In genomic region chr11:58787651-58788050, GRCm38 (mm10) we compare ENCODE assay signal across 40 mouse cellular contexts. TPM values are rescaled to one million over a fixed set of nuclear protein-coding genes. Genes with fewer than 3 reads are reported as not detected.
DNase-seq lines count a peak whose midpoint lies in the region; ATAC-seq lines count a peak whose summit lies in the region.
"Had no signal": no experiment of that assay in that cellular context is flagged by ENCODE, and none has a peak within 500 bp of the region (broad histone marks: within the 10 kb centered on the region; RNA-seq: fewer than 3 reads in every experiment).

No protein-coding gene starts in this region.

- 93% methylated on average over 10 of the region's 10 CpGs for WGBS in forebrain, embryonic 13.5 days

- no peaks in the 10 kb centered on the region for H3K9me3 ChIP-seq in forebrain, embryonic 13.5 days (replicated peaks)
- H3K9me3 ChIP-seq: heart, embryonic 12.5 days; hindbrain, embryonic 15.5 days; liver, embryonic 12.5 days had no signal

- no peak overlapping the region for H3K4me3 ChIP-seq in forebrain, embryonic 13.5 days
- H3K4me3 ChIP-seq: gastrocnemius, adult 2 months; heart, adult 2 months; heart, embryonic 12.5 days; hindbrain, embryonic 15.5 days; layer of hippocampus, adult 2 months; liver, embryonic 12.5 days had no signal

- H3K36me3 ChIP-seq in forebrain, embryonic 13.5 days (ENCODE audit: poor library complexity, severe bottlenecking) = no peaks in the 10 kb centered on the region
- H3K36me3 ChIP-seq: heart, embryonic 12.5 days; hindbrain, embryonic 15.5 days; liver, embryonic 12.5 days had no signal

- no peaks in the 10 kb centered on the region for H3K27me3 ChIP-seq in forebrain, embryonic 13.5 days
- H3K27me3 ChIP-seq: heart, embryonic 12.5 days; hindbrain, embryonic 15.5 days; liver, embryonic 12.5 days had no signal

- no peak for ATAC-seq in CD4-positive, CD25-positive, alpha-beta regulatory T cell, adult 4 months
- no peak for ATAC-seq in forebrain, embryonic 13.5 days
- ATAC-seq: forebrain, embryonic 16.5 days; inflammation-experienced regulatory T-cells, adult 6 months; liver, embryonic 12.5 days; liver, postnatal 0 days had no signal

- peaks cover 5% of the 10 kb centered on the region for H3K4me1 ChIP-seq in forebrain, embryonic 13.5 days
- H3K4me1 ChIP-seq: hindbrain, embryonic 15.5 days; liver, embryonic 12.5 days had no signal

- DNase-seq in CD4-positive, CD25-positive, alpha-beta regulatory T cell, adult 2 months (ENCODE audit: low read depth, low spot score) = peak; percentile 21
- peak; percentile 59 for DNase-seq in naive thymus-derived CD4-positive, alpha-beta T cell, adult 2 months (ENCODE audit: low read depth)
- DNase-seq in thymus, postnatal 10 days (ENCODE audit: low spot score in 2 of 2) = peak; percentile 62 to 66
- no peak for DNase-seq in spleen, postnatal 4 days (ENCODE audit: low spot score in 2 of 2)
- no peak for DNase-seq in layer of hippocampus, postnatal 36 days
- DNase-seq: adrenal gland, postnatal 14 days; cerebellum, adult 11 months; cerebellum, adult 9-10 months; cerebellum, postnatal 36 days; gastrocnemius, adult 2 months; gastrocnemius, postnatal 36 days; heart, adult 2 months; kidney, adult 2 months; kidney, postnatal 36 days; liver, postnatal 0 days; midbrain, embryonic 14.5 days; spleen, adult 18-20 months had no signal

- no peak overlapping the region for H3K9ac ChIP-seq in forebrain, embryonic 13.5 days
- H3K9ac ChIP-seq: heart, embryonic 12.5 days; hindbrain, embryonic 15.5 days; liver, embryonic 12.5 days; liver, postnatal 0 days had no signal

- H3K4me2 ChIP-seq in forebrain, embryonic 13.5 days = no peak overlapping the region
- H3K4me2 ChIP-seq: heart, embryonic 12.5 days; hindbrain, embryonic 15.5 days; liver, embryonic 12.5 days had no signal

- H3K27ac ChIP-seq in forebrain, embryonic 13.5 days = no peak overlapping the region
- H3K27ac ChIP-seq: gastrocnemius, adult 2 months; heart, adult 2 months; hindbrain, embryonic 15.5 days; layer of hippocampus, adult 2 months; liver, embryonic 12.5 days; macrophage had no signal

RNA-seq across cellular contexts. Expression of gene Olfr314, which starts 4.9 kb away (rescaled TPM):
- not detected for polyA plus RNA-seq in CD4-positive, CD25-positive, alpha-beta regulatory T cell, adult 4 months (2017; shearing (Covaris generic))
- not detected for total RNA-seq in layer of hippocampus, postnatal 36 days (2021)
- polyA plus RNA-seq in forebrain, embryonic 13.5 days (2015; fragmentation: Nextera tagmentation; extraction: Ambion mirVana) = not detected in 2 replicates
- total RNA-seq: adrenal gland, postnatal 14 days; ES-E14; gastrocnemius, adult 2 months; gastrocnemius, postnatal 36 days; heart, adult 2 months; hematopoietic stem cell, adult 5-6 weeks; layer of hippocampus, adult 2 months; layer of hippocampus, postnatal 14 days; left cerebral cortex, adult 8-10 months; left cerebral cortex, postnatal 36 days; megakaryocyte-erythroid progenitor cell, adult 5-6 weeks; neutrophil, adult 5-6 weeks had no signal
- polyA plus RNA-seq: embryonic facial prominence, embryonic 11.5 days; forebrain, embryonic 16.5 days; heart, adult 2 months; heart, postnatal 0 days; hindbrain, embryonic 15.5 days; inflammation-experienced regulatory T-cells, adult 6 months; kidney, adult 2 months; kidney, embryonic 16.5 days; limb, embryonic 14.5 days; liver, embryonic 12.5 days; liver, postnatal 0 days; lung, embryonic 16.5 days; macrophage; midbrain, embryonic 14.5 days; neural tube, embryonic 11.5 days; urinary bladder, adult 2 months had no signal

RNA-seq across cellular contexts. Expression of gene Fam183b, which starts 14.1 kb away (rescaled TPM):
- under 1 TPM in 1 of 2 experiments, not detected in 1; 1.00 TPM for polyA plus RNA-seq in CD4-positive, CD25-positive, alpha-beta regulatory T cell, adult 4 months (2017; shearing (Covaris generic))
- 1 to 10 TPM; 5.9 to 7.5 TPM for total RNA-seq in layer of hippocampus, postnatal 36 days (2021)
- polyA plus RNA-seq in forebrain, embryonic 13.5 days (2015; fragmentation: Nextera tagmentation; extraction: Ambion mirVana) = 2.9 and 5.0 TPM in 2 replicates
- total RNA-seq: gastrocnemius, adult 2 months; gastrocnemius, postnatal 36 days; heart, adult 2 months; hematopoietic stem cell, adult 5-6 weeks; megakaryocyte-erythroid progenitor cell, adult 5-6 weeks; neutrophil, adult 5-6 weeks had no signal
- polyA plus RNA-seq: inflammation-experienced regulatory T-cells, adult 6 months; kidney, adult 2 months; limb, embryonic 14.5 days; liver, postnatal 0 days; macrophage had no signal

RNA-seq across cellular contexts. Expression of gene Olfr315, which starts 14.7 kb away (rescaled TPM):
- polyA plus RNA-seq in CD4-positive, CD25-positive, alpha-beta regulatory T cell, adult 4 months (2017; shearing (Covaris generic)) = not detected
- total RNA-seq in layer of hippocampus, postnatal 36 days (2021) = not detected
- not detected in 2 replicates for polyA plus RNA-seq in forebrain, embryonic 13.5 days (2015; fragmentation: Nextera tagmentation; extraction: Ambion mirVana)
- total RNA-seq: adrenal gland, postnatal 14 days; ES-E14; gastrocnemius, adult 2 months; gastrocnemius, postnatal 36 days; heart, adult 2 months; hematopoietic stem cell, adult 5-6 weeks; layer of hippocampus, adult 2 months; layer of hippocampus, postnatal 14 days; left cerebral cortex, adult 8-10 months; left cerebral cortex, postnatal 36 days; megakaryocyte-erythroid progenitor cell, adult 5-6 weeks; neutrophil, adult 5-6 weeks had no signal
- polyA plus RNA-seq: embryonic facial prominence, embryonic 11.5 days; forebrain, embryonic 16.5 days; heart, adult 2 months; heart, embryonic 12.5 days; heart, postnatal 0 days; hindbrain, embryonic 15.5 days; inflammation-experienced regulatory T-cells, adult 6 months; kidney, adult 2 months; kidney, embryonic 16.5 days; limb, embryonic 14.5 days; liver, embryonic 12.5 days; liver, postnatal 0 days; lung, embryonic 16.5 days; macrophage; midbrain, embryonic 14.5 days; neural tube, embryonic 11.5 days; urinary bladder, adult 2 months had no signal

RNA-seq across cellular contexts. Expression of gene Olfr313, which starts 27.1 kb away (rescaled TPM):
- not detected for polyA plus RNA-seq in CD4-positive, CD25-positive, alpha-beta regulatory T cell, adult 4 months (2017; shearing (Covaris generic))
- total RNA-seq in layer of hippocampus, postnatal 36 days (2021) = not detected
- not detected in 2 replicates for polyA plus RNA-seq in forebrain, embryonic 13.5 days (2015; fragmentation: Nextera tagmentation; extraction: Ambion mirVana)
- total RNA-seq: adrenal gland, postnatal 14 days; ES-E14; gastrocnemius, adult 2 months; gastrocnemius, postnatal 36 days; heart, adult 2 months; hematopoietic stem cell, adult 5-6 weeks; layer of hippocampus, adult 2 months; layer of hippocampus, postnatal 14 days; left cerebral cortex, adult 8-10 months; left cerebral cortex, postnatal 36 days; megakaryocyte-erythroid progenitor cell, adult 5-6 weeks; neutrophil, adult 5-6 weeks had no signal
- polyA plus RNA-seq: embryonic facial prominence, embryonic 11.5 days; forebrain, embryonic 16.5 days; heart, adult 2 months; heart, embryonic 12.5 days; hindbrain, embryonic 15.5 days; inflammation-experienced regulatory T-cells, adult 6 months; kidney, adult 2 months; kidney, embryonic 16.5 days; limb, embryonic 14.5 days; liver, embryonic 12.5 days; liver, postnatal 0 days; lung, embryonic 16.5 days; macrophage; midbrain, embryonic 14.5 days; neural tube, embryonic 11.5 days had no signal

RNA-seq across cellular contexts. Expression of gene Olfr316, which starts 35.1 kb away (rescaled TPM):
- not detected for polyA plus RNA-seq in CD4-positive, CD25-positive, alpha-beta regulatory T cell, adult 4 months (2017; shearing (Covaris generic))
- under 1 TPM; 0.45 to 0.48 TPM for total RNA-seq in layer of hippocampus, postnatal 36 days (2021)
- polyA plus RNA-seq in forebrain, embryonic 13.5 days (2015; fragmentation: Nextera tagmentation; extraction: Ambion mirVana) = not detected in 2 replicates
- total RNA-seq: adrenal gland, postnatal 14 days; ES-E14; gastrocnemius, adult 2 months; gastrocnemius, postnatal 36 days; heart, adult 2 months; hematopoietic stem cell, adult 5-6 weeks; megakaryocyte-erythroid progenitor cell, adult 5-6 weeks; neutrophil, adult 5-6 weeks had no signal
- polyA plus RNA-seq: embryonic facial prominence, embryonic 11.5 days; forebrain, embryonic 16.5 days; heart, adult 2 months; heart, embryonic 12.5 days; heart, postnatal 0 days; inflammation-experienced regulatory T-cells, adult 6 months; kidney, adult 2 months; kidney, embryonic 16.5 days; limb, embryonic 14.5 days; liver, embryonic 12.5 days; liver, postnatal 0 days; lung, embryonic 16.5 days; macrophage; midbrain, embryonic 14.5 days; neural tube, embryonic 11.5 days; urinary bladder, adult 2 months had no signal

Comparison
In these comparisons a context has a peak if more than half of its experiments do, and no peak if none do; other contexts are left out.
1. DNase-seq: peak in CD4-positive, CD25-positive, alpha-beta regulatory T cell, adult 2 months (single experiment), naive thymus-derived CD4-positive, alpha-beta T cell, adult 2 months (single experiment) and thymus, postnatal 10 days (2 of 2); none in spleen, postnatal 4 days (0 of 2) and layer of hippocampus, postnatal 36 days (0 of 2).